Mouse (Mus musculus) CH12.LX (cell line): ENCODE data around the gene Pcsk6.

Experiments
- CHD2 ChIP-seq: IDR thresholded peaks from 2 replicates; pipeline ENCODE4 v1.6.1; 2011; ENCODE audit warnings: low read length, improper control_type of control experiment
- CTCF ChIP-seq, 2 experiments: IDR thresholded peaks in 1 of 2; conservative IDR thresholded peaks in 1 of 2; 2 replicates each; pipeline ENCODE4 v1.5.1; 2011 to 2012; ENCODE audit warnings: low read depth in 2 of 2, low read length in 2 of 2, improper control_type of control experiment in 1 of 2, inconsistent platforms in 1 of 2, mild to moderate bottlenecking in 1 of 2, moderate library complexity in 1 of 2
- ELF1 ChIP-seq: IDR thresholded peaks from 2 replicates; pipeline ENCODE4 v1.6.1; 2014; ENCODE audit warnings: low read depth, mild to moderate bottlenecking, inconsistent platforms, low read length, improper control_type of control experiment
- EP300 ChIP-seq: IDR thresholded peaks from 2 replicates; pipeline ENCODE4 v1.6.1; 2011; ENCODE audit warnings: low read length, improper control_type of control experiment
- MAFK ChIP-seq: IDR thresholded peaks from 2 replicates; pipeline ENCODE4 v1.6.1; 2011; ENCODE audit warnings: low read length, improper control_type of control experiment; ENCODE audit not compliant: insufficient replicate concordance
- MAX ChIP-seq: IDR thresholded peaks from 2 replicates; pipeline ENCODE4 v1.6.1; 2011; ENCODE audit warnings: low read length, improper control_type of control experiment
- MEF2A ChIP-seq: IDR thresholded peaks from 2 replicates; pipeline ENCODE4 v1.6.1; 2014; ENCODE audit warnings: low read depth, mild to moderate bottlenecking, inconsistent platforms, low read length, improper control_type of control experiment, borderline replicate concordance
- NELFE ChIP-seq: IDR thresholded peaks from 2 replicates; pipeline ENCODE4 v1.6.1; 2011; ENCODE audit warnings: low read depth, low read length, improper control_type of control experiment
- POLR2A ChIP-seq: IDR thresholded peaks from 2 replicates; pipeline ENCODE4 v1.6.1; 2011; ENCODE audit warnings: low read depth, mild to moderate bottlenecking, improper control_type of control experiment, low read length
- RCOR1 ChIP-seq: conservative IDR thresholded peaks from 2 replicates; pipeline ENCODE4 v1.6.1; 2012; ENCODE audit warnings: low read depth, mild to moderate bottlenecking, inconsistent platforms, low read length, improper control_type of control experiment
- SMC3 ChIP-seq: IDR thresholded peaks from 2 replicates; pipeline ENCODE4 v1.6.1; 2011; ENCODE audit warnings: low read depth, low read length, improper control_type of control experiment
- USF2 ChIP-seq: conservative IDR thresholded peaks from 2 replicates; pipeline ENCODE4 v1.6.1; 2011; ENCODE audit warnings: low read depth, low read length, improper control_type of control experiment

- no peak for TF ChIP-seq CTCF (conservative IDR thresholded peaks at IDR 0.05 in 1 of 2, IDR thresholded peaks at IDR 0.05 in 1 of 2; ENCODE audit: low read depth in 2 of 2, low read length in 2 of 2)
- no peak for TF ChIP-seq ELF1
- no peak for TF ChIP-seq POLR2A
- TF ChIP-seq EP300: no peak
- no peak for TF ChIP-seq MAX
- no peak for TF ChIP-seq USF2
- no peak for TF ChIP-seq MAFK
- TF ChIP-seq RCOR1: no peak
- TF ChIP-seq CHD2: no peak
- TF ChIP-seq SMC3: no peak
- no peak for TF ChIP-seq NELFE
- TF ChIP-seq MEF2A: no peak
Measured at GRCm38 (mm10) chr7:65914761-65915301, 53.3 kb downstream of the Pcsk6 start.
